Comparison of ENCODE assay signal across 20 mouse cellular contexts in genomic region chr17:23704741-23705140, GRCm38 (mm10). TPM values are rescaled to one million over a fixed set of nuclear protein-coding genes. Genes with fewer than 3 reads are reported as not detected.
A peak's percentile ranks its signal among the peaks of the same experiment; 100 is the strongest.
DNase-seq lines count a peak whose midpoint lies in the region; TF ChIP-seq lines count a peak whose summit lies in the region.
"Had no signal": no experiment of that assay in that cellular context is flagged by ENCODE, and none has a peak within 500 bp of the region (broad histone marks: within the 10 kb centered on the region; RNA-seq: fewer than 3 reads in every experiment).

No protein-coding gene starts in this region.

- intact Hi-C loops in left cerebral cortex, adult 2 months (cut with DNase I), result loop anchor here (5.0 to 10.0 kb wide), 2 partner anchors 132 to 510 kb away; partner anchors contain the start of gene Zfp40

- no peak for TF ChIP-seq CTCF in left cerebral cortex, adult 2 months (IDR thresholded peaks at IDR 0.05)

- peak; percentile 52 to 55 for DNase-seq in cerebellum, postnatal 10 days
- DNase-seq in cerebellum, adult 11-12 months, result no peak
- peak; percentile 20 to 30 for DNase-seq in left cerebral cortex, adult 2 months (ENCODE audit: extremely low spot score in 1 of 2, low spot score in 2 of 2)
- no peak for DNase-seq in left cerebral cortex, adult 8-10 months (ENCODE audit: low spot score in 2 of 2)
- peak; percentile 45 for DNase-seq in layer of hippocampus, adult 9-11 months
- peak; percentile 29 for DNase-seq in right cerebral cortex, postnatal 25 days
- DNase-seq in lung, adult 18-20 months, result no peak
- no peak for DNase-seq in heart, embryonic 10.5 days (ENCODE audit: low spot score)
- DNase-seq: adrenal gland, adult 8-10 months; cerebellum, postnatal 36 days; gastrocnemius, postnatal 14 days; kidney, postnatal 14 days; lung, postnatal 14 days had no signal

- H3K4me3 ChIP-seq in left cerebral cortex, adult 2 months, result no peak overlapping the region
- H3K4me3 ChIP-seq in heart, embryonic 10.5 days, result no peak overlapping the region
- H3K4me3 ChIP-seq: forebrain, embryonic 13.5 days; heart, embryonic 13.5 days; midbrain, embryonic 12.5 days had no signal

- no peaks in the 10 kb centered on the region for H3K36me3 ChIP-seq in heart, embryonic 10.5 days
- H3K36me3 ChIP-seq: heart, embryonic 13.5 days; midbrain, embryonic 12.5 days had no signal

- H3K27ac ChIP-seq in left cerebral cortex, adult 2 months, result no peak overlapping the region
- H3K27ac ChIP-seq in heart, embryonic 10.5 days, result no peak overlapping the region
- H3K27ac ChIP-seq: forebrain, embryonic 13.5 days; heart, embryonic 13.5 days; liver, embryonic 14.5 days; midbrain, embryonic 12.5 days had no signal

- peaks cover 2% of the 10 kb centered on the region; the same call in 1 of the 2 replicates for H3K4me1 ChIP-seq in heart, embryonic 10.5 days
- H3K4me1 ChIP-seq: forebrain, embryonic 13.5 days; midbrain, embryonic 12.5 days had no signal

- peaks cover 76% of the 10 kb centered on the region for H3K27me3 ChIP-seq in heart, embryonic 10.5 days (ENCODE audit: insufficient read depth, poor library complexity, severe bottlenecking)

- WGBS in heart, embryonic 10.5 days, result 58% methylated on average over 7 of the region's 7 CpGs

- H3K9me3 ChIP-seq in heart, embryonic 10.5 days, result no peaks in the 10 kb centered on the region
- H3K9me3 ChIP-seq: forebrain, embryonic 13.5 days; heart, embryonic 13.5 days; midbrain, embryonic 12.5 days had no signal

RNA-seq across cellular contexts. Expression of gene 1520401A03Rik, which starts 17.8 kb away (rescaled TPM):
- total RNA-seq in left cerebral cortex, adult 2 months (2021), result under 1 TPM; 0.23 to 0.32 TPM
- under 1 TPM in 3 of 4 experiments, not detected in 1; 0.11 to 0.57 (median 0.19) TPM for total RNA-seq in left cerebral cortex, adult 8-10 months (2022)
- not detected in 2 replicates for polyA plus RNA-seq in heart, embryonic 10.5 days (2016; fragmentation: Nextera tagmentation; extraction: Ambion mirVana)
- total RNA-seq: hematopoietic stem cell, adult 5-6 weeks; neutrophil, adult 5-6 weeks had no signal
- polyA plus RNA-seq: forebrain, embryonic 13.5 days; intestine, embryonic 16.5 days had no signal

RNA-seq across cellular contexts. Expression of gene Cldn9, which starts 20.9 kb away (rescaled TPM):
- total RNA-seq in left cerebral cortex, adult 2 months (2021), result under 1 TPM in 1 of 2 experiments, not detected in 1; 0.23 TPM
- total RNA-seq in left cerebral cortex, adult 8-10 months (2022), result under 1 TPM in 2 of 4 experiments, not detected in 2; 0.23 to 0.63 TPM
- 0.76 and 2.4 TPM in 2 replicates for polyA plus RNA-seq in heart, embryonic 10.5 days (2016; fragmentation: Nextera tagmentation; extraction: Ambion mirVana)
- total RNA-seq: hematopoietic stem cell, adult 5-6 weeks; neutrophil, adult 5-6 weeks had no signal

RNA-seq across cellular contexts. Expression of gene Pkmyt1, which starts 21.4 kb away (rescaled TPM):
- total RNA-seq in left cerebral cortex, adult 2 months (2021), result 1 to 10 TPM; 4.3 TPM
- total RNA-seq in left cerebral cortex, adult 8-10 months (2022), result 1 to 10 TPM; 4.6 to 6.4 (median 5.5) TPM
- polyA plus RNA-seq in heart, embryonic 10.5 days (2016; fragmentation: Nextera tagmentation; extraction: Ambion mirVana), result 46.5 and 53.2 TPM in 2 replicates

RNA-seq across cellular contexts. Expression of gene Cldn6, which starts 25.7 kb away (rescaled TPM):
- not detected for total RNA-seq in left cerebral cortex, adult 2 months (2021)
- under 1 TPM in 1 of 4 experiments, not detected in 3; 0.34 TPM for total RNA-seq in left cerebral cortex, adult 8-10 months (2022)
- polyA plus RNA-seq in heart, embryonic 10.5 days (2016; fragmentation: Nextera tagmentation; extraction: Ambion mirVana), result 7.0 and 33.4 TPM in 2 replicates
- total RNA-seq: adrenal gland, adult 8-10 months; gastrocnemius, postnatal 14 days; hematopoietic stem cell, adult 5-6 weeks; neutrophil, adult 5-6 weeks had no signal

RNA-seq across cellular contexts. Expression of gene Tnfrsf12a, which starts 27.5 kb away (rescaled TPM):
- total RNA-seq in left cerebral cortex, adult 2 months (2021), result 10 to 100 TPM; 10.3 to 14.3 TPM
- total RNA-seq in left cerebral cortex, adult 8-10 months (2022), result 1 to 10 TPM; 4.9 to 9.2 (median 7.0) TPM
- polyA plus RNA-seq in heart, embryonic 10.5 days (2016; fragmentation: Nextera tagmentation; extraction: Ambion mirVana), result 35.4 and 72.4 TPM in 2 replicates

Comparison
In these comparisons a context has a peak if more than half of its experiments do, and no peak if none do; other contexts are left out.
1. DNase-seq: peak in cerebellum, postnatal 10 days (2 of 2), left cerebral cortex, adult 2 months (2 of 2), layer of hippocampus, adult 9-11 months (single experiment) and right cerebral cortex, postnatal 25 days (single experiment); none in cerebellum, adult 11-12 months (single experiment), left cerebral cortex, adult 8-10 months (0 of 2), lung, adult 18-20 months (0 of 2) and heart, embryonic 10.5 days (single experiment).